ENCODE assay signal across 13 mouse cellular contexts in the genomic region with DNA sequence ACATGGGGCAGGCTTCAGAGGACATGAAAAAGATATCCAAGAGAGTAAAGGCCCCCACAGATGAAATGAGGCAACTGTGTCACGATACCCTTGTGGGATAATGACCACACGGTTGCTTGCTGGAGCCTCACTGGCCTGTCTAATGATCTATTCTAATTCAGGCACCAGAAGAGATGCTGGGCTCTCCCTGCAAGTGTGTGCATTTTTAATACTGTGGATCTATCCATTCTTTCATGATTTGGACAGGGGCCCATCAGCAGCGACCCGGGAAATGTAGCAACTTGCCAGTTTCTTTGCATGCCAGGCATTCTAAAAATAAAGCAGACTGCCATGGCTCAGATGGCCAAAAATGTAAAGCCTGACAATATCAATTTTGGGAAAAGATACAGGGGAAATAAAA.
A peak's percentile ranks its signal among the peaks of the same experiment; 100 is the strongest.
DNase-seq lines count a peak whose midpoint lies in the region; ATAC-seq and TF ChIP-seq lines count a peak whose summit lies in the region.
"Had no signal": no experiment of that assay in that cellular context is flagged by ENCODE, and none has a peak within 500 bp of the region (broad histone marks: within the 10 kb centered on the region; RNA-seq: fewer than 3 reads in every experiment).

No protein-coding gene starts in this region.

- no peak for TF ChIP-seq CTCF in olfactory bulb, adult 2 months (IDR thresholded peaks at IDR 0.05; ENCODE audit: insufficient read depth, low read depth, low read length)

- H3K9ac ChIP-seq in midbrain, embryonic 11.5 days (ENCODE audit: low read length) = no peak overlapping the region
- H3K9ac ChIP-seq in forebrain, embryonic 16.5 days (replicated peaks; ENCODE audit: low read depth, low read length) = no peak overlapping the region
- H3K9ac ChIP-seq: liver, embryonic 15.5 days had no signal

- no peak overlapping the region for H3K27ac ChIP-seq in midbrain, embryonic 11.5 days (ENCODE audit: low read depth, low read length)
- no peak overlapping the region for H3K27ac ChIP-seq in midbrain, embryonic 10.5 days (replicated peaks)
- peak overlapping the region; percentile 61 for H3K27ac ChIP-seq in forebrain, embryonic 16.5 days (ENCODE audit: low read length)
- H3K27ac ChIP-seq in olfactory bulb, adult 2 months (ENCODE audit: insufficient read depth, low read depth, low read length) = peak overlapping the region; percentile 64
- H3K27ac ChIP-seq: liver, embryonic 15.5 days had no signal

- no peaks in the 10 kb centered on the region for H3K9me3 ChIP-seq in midbrain, embryonic 11.5 days (ENCODE audit: control insufficient read depth, low read length)
- no peaks in the 10 kb centered on the region for H3K9me3 ChIP-seq in midbrain, embryonic 10.5 days (replicated peaks)
- H3K9me3 ChIP-seq in forebrain, embryonic 16.5 days (ENCODE audit: control insufficient read depth, low read length) = no peaks in the 10 kb centered on the region
- H3K9me3 ChIP-seq: liver, embryonic 15.5 days had no signal

- no peaks in the 10 kb centered on the region for H3K4me1 ChIP-seq in midbrain, embryonic 11.5 days (ENCODE audit: control insufficient read depth, insufficient read depth, low read length)
- no peaks in the 10 kb centered on the region for H3K4me1 ChIP-seq in midbrain, embryonic 10.5 days
- peaks cover 30% of the 10 kb centered on the region for H3K4me1 ChIP-seq in forebrain, embryonic 16.5 days (replicated peaks; ENCODE audit: control insufficient read depth, insufficient read depth, low read length)
- H3K4me1 ChIP-seq in olfactory bulb, adult 2 months (ENCODE audit: control insufficient read depth, insufficient read depth, low read length) = peaks cover 9% of the 10 kb centered on the region
- H3K4me1 ChIP-seq: liver, embryonic 15.5 days had no signal

- no peak for ATAC-seq in midbrain, embryonic 11.5 days (ENCODE audit: low FRiP score)
- ATAC-seq in forebrain, embryonic 16.5 days = peak; percentile 45
- ATAC-seq in megakaryocyte-erythroid progenitor cell, adult 5-6 weeks (replicated peaks; ENCODE audit: low FRiP score, low TSS enrichment, poor library complexity, severe bottlenecking) = no peak
- no peak for ATAC-seq in granulocyte monocyte progenitor cell, adult 5-6 weeks (replicated peaks; ENCODE audit: poor library complexity, severe bottlenecking)
- ATAC-seq: intestine, embryonic 16.5 days had no signal

- peak; percentile 26 to 44 for DNase-seq in cerebellum, adult 18-20 months
- no peak for DNase-seq in cerebellum, adult 11 months
- peak; percentile 35 for DNase-seq in midbrain, embryonic 11.5 days (ENCODE audit: low spot score, missing footprints)
- no peak for DNase-seq in midbrain, embryonic 10.5 days (ENCODE audit: low spot score)
- DNase-seq: kidney, postnatal 10 days; layer of hippocampus, adult 9-11 months; lung, postnatal 36 days had no signal

- H3K4me3 ChIP-seq in midbrain, embryonic 11.5 days (ENCODE audit: low read depth, low read length) = no peak overlapping the region
- no peak overlapping the region for H3K4me3 ChIP-seq in midbrain, embryonic 10.5 days
- H3K4me3 ChIP-seq in forebrain, embryonic 16.5 days (replicated peaks; ENCODE audit: low read length) = no peak overlapping the region
- no peak overlapping the region for H3K4me3 ChIP-seq in olfactory bulb, adult 2 months (ENCODE audit: insufficient read depth, low read depth, low read length)
- H3K4me3 ChIP-seq: liver, embryonic 15.5 days had no signal

- TF ChIP-seq POLR2A in olfactory bulb, adult 2 months (IDR thresholded peaks at IDR 0.05; ENCODE audit: insufficient read depth, low read depth, low read length) = no peak

- H3K27me3 ChIP-seq in midbrain, embryonic 11.5 days (ENCODE audit: control insufficient read depth, insufficient read depth, low read length) = no peaks in the 10 kb centered on the region
- no peaks in the 10 kb centered on the region for H3K27me3 ChIP-seq in midbrain, embryonic 10.5 days (ENCODE audit: low read depth, poor library complexity, severe bottlenecking)
- 0 out of 2 replicates have a peak, but pooled peaks cover 6% of the 10 kb centered on the region for H3K27me3 ChIP-seq in forebrain, embryonic 16.5 days (replicated peaks; ENCODE audit: control insufficient read depth, insufficient read depth, low read length)
- H3K27me3 ChIP-seq: liver, embryonic 15.5 days had no signal

- 82% methylated on average over 4 of the region's 4 CpGs for WGBS in midbrain, embryonic 11.5 days
- 85% methylated on average over 4 of the region's 4 CpGs for WGBS in midbrain, embryonic 10.5 days
- 25% methylated on average over 4 of the region's 4 CpGs for WGBS in forebrain, embryonic 16.5 days
- WGBS in olfactory bulb, adult 2 months = 12% methylated on average over 4 of the region's 4 CpGs

- no peaks in the 10 kb centered on the region for H3K36me3 ChIP-seq in midbrain, embryonic 11.5 days (ENCODE audit: control insufficient read depth, insufficient read depth, low read length)
- no peaks in the 10 kb centered on the region for H3K36me3 ChIP-seq in midbrain, embryonic 10.5 days
- H3K36me3 ChIP-seq in forebrain, embryonic 16.5 days (ENCODE audit: control insufficient read depth, insufficient read depth) = no peaks in the 10 kb centered on the region
- H3K36me3 ChIP-seq: liver, embryonic 15.5 days had no signal

- no peak overlapping the region for H3K4me2 ChIP-seq in midbrain, embryonic 11.5 days
- H3K4me2 ChIP-seq in forebrain, embryonic 16.5 days (ENCODE audit: low read length) = peak overlapping the region; percentile 17
- H3K4me2 ChIP-seq: liver, embryonic 15.5 days had no signal

Comparison
In these comparisons a context has a peak if more than half of its experiments do, and no peak if none do; other contexts are left out.
1. DNase-seq: peak in cerebellum, adult 18-20 months (2 of 2) and midbrain, embryonic 11.5 days (single experiment); none in cerebellum, adult 11 months (single experiment) and midbrain, embryonic 10.5 days (single experiment).
2. H3K27ac ChIP-seq: peak in forebrain, embryonic 16.5 days (single experiment) and olfactory bulb, adult 2 months (single experiment); none in midbrain, embryonic 11.5 days (single experiment) and midbrain, embryonic 10.5 days (single experiment).